Mouse (Mus musculus): Measurements from ENCODE around the gene Fhl1. TPM values are rescaled to one million over a fixed set of nuclear protein-coding genes. Genes with fewer than 3 reads are reported as not detected.

Fhl1 gene
- polyA plus RNA-seq, 1 experiment = 152 TPM

GRCm38 (mm10) chrX:56786281-56787061 lies 54.9 kb downstream of the Fhl1 start:
- TF ChIP-seq CTCF (IDR thresholded peaks at IDR 0.05; ENCODE audit: extremely low read depth, insufficient read depth, low read length) = no peak
- no peak overlapping the region for H3K4me3 ChIP-seq (ENCODE audit: insufficient read depth, low read length)
- no peak overlapping the region for H3K27ac ChIP-seq (ENCODE audit: insufficient read depth, low read length)
- H3K4me1 ChIP-seq (ENCODE audit: control insufficient read depth, insufficient read depth, low read length) = no peaks in the 10 kb centered on the region

GRCm38 (mm10) chrX:56787486-56787885 lies 55.9 kb downstream of the Fhl1 start:
- no peak overlapping the region for H3K4me3 ChIP-seq (ENCODE audit: insufficient read depth, low read length)
- H3K4me1 ChIP-seq (ENCODE audit: control insufficient read depth, insufficient read depth, low read length) = no peaks in the 10 kb centered on the region
- TF ChIP-seq POLR2A (IDR thresholded peaks at IDR 0.05; ENCODE audit: extremely low read depth, insufficient read depth, low read length) (no peak), CTCF (IDR thresholded peaks at IDR 0.05; ENCODE audit: extremely low read depth, insufficient read depth, low read length) (no peak)
- no peak overlapping the region for H3K27ac ChIP-seq (ENCODE audit: insufficient read depth, low read length)

- TF ChIP-seq CTCF (IDR thresholded peaks at IDR 0.05; ENCODE audit: extremely low read depth, insufficient read depth, low read length) (no peak), POLR2A (IDR thresholded peaks at IDR 0.05; ENCODE audit: extremely low read depth, insufficient read depth, low read length) (no peak)
- Histone ChIP-seq H3K4me3 (ENCODE audit: insufficient read depth, low read length) (no peak overlapping the region), H3K4me1 (ENCODE audit: control insufficient read depth, insufficient read depth, low read length) (no peaks in the 10 kb centered on the region)
These were observed 59.0 kb downstream of the Fhl1 start for GRCm38 (mm10) chrX:56790591-56790990.

GRCm38 (mm10) chrX:56791268-56791667 lies 59.7 kb downstream of the Fhl1 start:
- TF ChIP-seq CTCF (IDR thresholded peaks at IDR 0.05; ENCODE audit: extremely low read depth, insufficient read depth, low read length) (peak; percentile 54), POLR2A (IDR thresholded peaks at IDR 0.05; ENCODE audit: extremely low read depth, insufficient read depth, low read length) (no peak)
- no peaks in the 10 kb centered on the region for H3K4me1 ChIP-seq (ENCODE audit: control insufficient read depth, insufficient read depth, low read length)
- H3K27ac ChIP-seq (ENCODE audit: insufficient read depth, low read length) = no peak overlapping the region
- H3K4me3 ChIP-seq (ENCODE audit: insufficient read depth, low read length) = no peak overlapping the region

More at GRCm38 (mm10) chrX:56790591-56790990, 59.0 kb downstream of the Fhl1 start:
- no peak overlapping the region for H3K27ac ChIP-seq (ENCODE audit: insufficient read depth, low read length)

GRCm38 (mm10) chrX:56821765-56822603 lies 90.4 kb downstream of the Fhl1 start, which contains the start of gene Map7d3:
Gene Map7d3 (minus strand): TSS chrX:56822326.
- Histone ChIP-seq H3K4me3 (ENCODE audit: insufficient read depth, low read length) (no peak within 1 kb of the TSS), H3K4me1 (ENCODE audit: control insufficient read depth, insufficient read depth, low read length) (no peaks in the 10 kb centered on the region), H3K27ac (ENCODE audit: insufficient read depth, low read length) (no peak within 1 kb of the TSS)
- TF ChIP-seq POLR2A (IDR thresholded peaks at IDR 0.05; ENCODE audit: extremely low read depth, insufficient read depth, low read length) (no peak), CTCF (IDR thresholded peaks at IDR 0.05; ENCODE audit: extremely low read depth, insufficient read depth, low read length) (no peak)

GRCm38 (mm10) chrX:56827492-56827891 lies 95.9 kb downstream of the Fhl1 start:
- TF ChIP-seq CTCF (IDR thresholded peaks at IDR 0.05; ENCODE audit: extremely low read depth, insufficient read depth, low read length) = no peak
- no peak for TF ChIP-seq POLR2A (IDR thresholded peaks at IDR 0.05; ENCODE audit: extremely low read depth, insufficient read depth, low read length)
- Histone ChIP-seq H3K27ac (ENCODE audit: insufficient read depth, low read length) (no peak overlapping the region), H3K4me1 (ENCODE audit: control insufficient read depth, insufficient read depth, low read length) (no peaks in the 10 kb centered on the region), H3K4me3 (ENCODE audit: insufficient read depth, low read length) (no peak overlapping the region)

GRCm38 (mm10) chrX:56835842-56836241 lies 104.3 kb downstream of the Fhl1 start:
- H3K4me3 ChIP-seq (ENCODE audit: insufficient read depth, low read length) = no peak overlapping the region
- no peak overlapping the region for H3K27ac ChIP-seq (ENCODE audit: insufficient read depth, low read length)
- no peak for TF ChIP-seq POLR2A (IDR thresholded peaks at IDR 0.05; ENCODE audit: extremely low read depth, insufficient read depth, low read length)
- no peak for TF ChIP-seq CTCF (IDR thresholded peaks at IDR 0.05; ENCODE audit: extremely low read depth, insufficient read depth, low read length)
- no peaks in the 10 kb centered on the region for H3K4me1 ChIP-seq (ENCODE audit: control insufficient read depth, insufficient read depth, low read length)

- Histone ChIP-seq H3K27ac (ENCODE audit: insufficient read depth, low read length) (no peak overlapping the region), H3K4me1 (ENCODE audit: control insufficient read depth, insufficient read depth, low read length) (no peaks in the 10 kb centered on the region), H3K4me3 (ENCODE audit: insufficient read depth, low read length) (no peak overlapping the region)
- TF ChIP-seq POLR2A (IDR thresholded peaks at IDR 0.05; ENCODE audit: extremely low read depth, insufficient read depth, low read length) (no peak), CTCF (IDR thresholded peaks at IDR 0.05; ENCODE audit: extremely low read depth, insufficient read depth, low read length) (peak; percentile 51)
These were observed 107.8 kb downstream of the Fhl1 start for GRCm38 (mm10) chrX:56839369-56839768.

- Histone ChIP-seq H3K27ac (ENCODE audit: insufficient read depth, low read length) (no peak overlapping the region), H3K4me3 (ENCODE audit: insufficient read depth, low read length) (no peak overlapping the region), H3K4me1 (ENCODE audit: control insufficient read depth, insufficient read depth, low read length) (no peaks in the 10 kb centered on the region)
- TF ChIP-seq CTCF (IDR thresholded peaks at IDR 0.05; ENCODE audit: extremely low read depth, insufficient read depth, low read length) (no peak), POLR2A (IDR thresholded peaks at IDR 0.05; ENCODE audit: extremely low read depth, insufficient read depth, low read length) (no peak)
These were observed 109.7 kb downstream of the Fhl1 start for GRCm38 (mm10) chrX:56841255-56841654.

Other genes with a start within 250 kb of the Fhl1 start
- gene Gm10477, start 207.0 kb upstream of the Fhl1 start, polyA plus RNA-seq (2012; rRNA removed) = not detected in 2 replicates
- not detected in 2 replicates for gene Gm648, start 182.2 kb upstream of the Fhl1 start, polyA plus RNA-seq (2012; rRNA removed)
- 21.1 and 22.5 TPM in 2 replicates for gene Mmgt1, start 133.7 kb upstream of the Fhl1 start, polyA plus RNA-seq (2012; rRNA removed)
- gene Slc9a6, start 122.0 kb upstream of the Fhl1 start, polyA plus RNA-seq (2012; rRNA removed) = 76.9 and 78.0 TPM in 2 replicates
- 0.09 TPM in 1 of 2 replicates, not detected in the other for gene Map7d3, start 90.5 kb downstream of the Fhl1 start, polyA plus RNA-seq (2012; rRNA removed)
- not detected in 2 replicates for gene Adgrg4, start 138.4 kb downstream of the Fhl1 start, polyA plus RNA-seq (2012; rRNA removed)